Mouse (Mus musculus) liver, embryonic 15.5 days (tissue): ENCODE measurements at regions not wholly inside any gene's neighbourhood (a gene's known extent, or its start where the extent isn't known, plus 50 kb on each side); places are given as distances from the start of the nearest gene placed in this dataset.

Experiments
- ATAC-seq: fragments of 200-750 bp; cut with Nextera tagmentation; 2 replicates; pipeline ENCODE4 v1.8.0; 2017; ENCODE audit warnings: moderate number of reproducible peaks, mild to moderate bottlenecking, moderate library complexity; ENCODE audit not compliant: insufficient read depth
- H3K27ac ChIP-seq: fragments of 300-500 bp; sonication (generic); replicated peaks from 2 replicates; pipeline ENCODE4 v1.5.1; 2015; ENCODE audit warnings: mild to moderate bottlenecking, inconsistent platforms
- H3K27me3 ChIP-seq: fragments of 300-500 bp; sonication (generic); 2 replicates; pipeline ENCODE4 v1.6.1; 2015; ENCODE audit warnings: mild to moderate bottlenecking, inconsistent platforms
- H3K36me3 ChIP-seq: fragments of 300-500 bp; sonication (generic); replicated peaks from 2 replicates; pipeline ENCODE4 v1.6.1; 2015; ENCODE audit warnings: moderate library complexity, mild to moderate bottlenecking, inconsistent platforms
- H3K4me1 ChIP-seq: fragments of 300-500 bp; sonication (generic); replicated peaks from 2 replicates; pipeline ENCODE4 v1.6.1; 2015; ENCODE audit warnings: inconsistent platforms
- H3K4me2 ChIP-seq: fragments of 300-500 bp; sonication (generic); 2 replicates; pipeline ENCODE4 v1.6.1; 2015; ENCODE audit warnings: moderate library complexity, mild to moderate bottlenecking, inconsistent platforms
- H3K4me3 ChIP-seq: fragments of 300-500 bp; sonication (generic); replicated peaks from 2 replicates; pipeline ENCODE4 v1.5.1; 2015; ENCODE audit warnings: mild to moderate bottlenecking, inconsistent platforms
- H3K9ac ChIP-seq: fragments of 300-500 bp; sonication (generic); 2 replicates; pipeline ENCODE4 v1.6.1; 2015; ENCODE audit warnings: moderate library complexity, mild to moderate bottlenecking, inconsistent platforms
- H3K9me3 ChIP-seq: fragments of 300-500 bp; sonication (generic); replicated peaks from 2 replicates; pipeline ENCODE4 v1.6.1; 2016; ENCODE audit warnings: inconsistent platforms
- whole genome bisulfite sequencing: fragments of 180-500 bp; shearing (Covaris S2); methylation state at CpG from one replicate; pipeline ENCODE4 v1.1.7; 2015; ENCODE audit warnings: mixed read lengths; ENCODE audit not compliant: insufficient replicate concordance; 5-methylcytosine and 5-hydroxymethylcytosine counted together

GRCm38 (mm10) chr12:99643016-99643415, 79.6 kb upstream of the Foxn3 start:
- 82% methylated on average over 16 of the region's 16 CpGs for WGBS
- Histone ChIP-seq H3K9me3 (0 out of 2 replicates have a peak, but pooled peaks cover 3% of the 10 kb centered on the region), H3K4me3 (no peak overlapping the region), H3K36me3 (no peaks in the 10 kb centered on the region), H3K27ac (no peak overlapping the region), H3K4me1 (no peaks in the 10 kb centered on the region), H3K4me2 (no peak overlapping the region), H3K27me3 (no peaks in the 10 kb centered on the region), H3K9ac (no peak overlapping the region)
- no peak for ATAC-seq

DNA sequence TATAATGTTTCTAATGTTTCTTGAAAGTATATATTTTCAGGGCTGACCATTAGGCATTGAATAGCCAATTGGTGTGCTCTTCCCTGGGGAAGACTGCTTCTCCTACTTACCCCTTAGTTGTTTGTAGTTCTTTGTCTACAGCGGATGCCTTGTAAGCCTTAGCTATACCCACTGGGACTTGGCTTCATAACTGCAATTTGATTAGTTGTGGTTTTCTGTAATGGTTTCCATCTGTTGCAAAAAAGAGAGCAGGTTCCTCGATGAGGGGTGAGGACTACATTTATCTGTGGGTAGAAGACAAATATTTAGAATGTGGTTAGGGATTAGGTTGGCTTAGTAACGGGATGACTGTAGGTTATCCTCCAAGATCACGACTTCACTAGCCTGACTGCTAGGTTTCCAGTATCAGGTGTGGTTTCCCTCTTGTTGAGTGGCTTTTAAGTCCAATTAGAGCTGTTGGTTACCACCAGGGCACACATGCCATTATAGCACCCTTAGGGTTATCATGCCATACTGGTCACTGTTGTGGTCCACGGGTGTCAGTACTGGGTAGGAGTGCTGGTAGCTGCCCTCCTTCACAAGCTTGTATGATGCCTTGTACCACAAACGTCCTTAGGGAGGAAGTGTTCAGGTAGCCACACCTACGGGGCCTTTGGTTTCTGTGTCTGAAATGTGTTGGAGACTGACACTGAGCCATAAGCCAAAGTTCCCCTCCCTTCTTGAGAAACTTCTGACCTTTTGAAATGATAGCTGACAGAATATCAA, 78.9 kb upstream of the Foxn3 start:
- no peak overlapping the region for H3K4me3 ChIP-seq
- H3K9ac ChIP-seq: no peak overlapping the region
- no peaks in the 10 kb centered on the region for H3K4me1 ChIP-seq
- no peak overlapping the region for H3K4me2 ChIP-seq
- H3K9me3 ChIP-seq: 0 out of 2 replicates have a peak, but pooled peaks cover 3% of the 10 kb centered on the region
- WGBS: 58% methylated on average over 7 of the region's 7 CpGs
- H3K27me3 ChIP-seq: no peaks in the 10 kb centered on the region
- no peaks in the 10 kb centered on the region for H3K36me3 ChIP-seq
- no peak overlapping the region for H3K27ac ChIP-seq
- no peak for ATAC-seq

DNA sequence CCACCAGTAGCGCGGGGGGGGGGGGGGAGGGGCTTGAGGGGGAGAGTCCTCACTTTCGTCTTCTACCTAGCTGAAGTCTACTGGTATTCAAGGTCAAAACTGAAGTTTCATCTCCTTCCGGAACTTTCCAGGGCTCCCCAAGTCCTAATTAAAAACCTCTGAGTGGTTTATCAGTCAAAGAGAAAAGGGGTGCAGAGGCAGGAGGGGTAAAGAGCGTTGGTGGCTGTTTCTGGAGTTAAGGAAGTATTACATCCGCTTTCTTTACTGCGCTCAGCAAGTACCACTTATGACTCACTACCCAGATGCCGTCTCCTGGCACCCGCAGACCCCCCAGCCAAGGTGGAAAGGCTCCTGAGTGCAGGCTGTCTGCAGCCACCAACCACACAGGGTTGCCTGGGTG, 77.9 kb upstream of the Foxn3 start:
- no peaks in the 10 kb centered on the region for H3K4me1 ChIP-seq
- no peaks in the 10 kb centered on the region for H3K27me3 ChIP-seq
- H3K4me3 ChIP-seq: no peak overlapping the region; the same call in 1 of the 2 replicates
- H3K9ac ChIP-seq: no peak overlapping the region
- no peak for ATAC-seq
- H3K4me2 ChIP-seq: peak overlapping the region; percentile 51
- no peak overlapping the region for H3K27ac ChIP-seq
- H3K9me3 ChIP-seq: 0 out of 2 replicates have a peak, but pooled peaks cover 3% of the 10 kb centered on the region
- H3K36me3 ChIP-seq: no peaks in the 10 kb centered on the region
- 10% methylated on average over 8 of the region's 9 CpGs for WGBS

- no peak overlapping the region for H3K27ac ChIP-seq
- peak overlapping the region; percentile 51 for H3K4me2 ChIP-seq
- no peaks in the 10 kb centered on the region for H3K36me3 ChIP-seq
- no peak overlapping the region; the same call in 1 of the 2 replicates for H3K4me3 ChIP-seq
- ATAC-seq: no peak
- H3K9me3 ChIP-seq: 0 out of 2 replicates have a peak, but pooled peaks cover 3% of the 10 kb centered on the region
- 11% methylated on average over 18 of the region's 18 CpGs for WGBS
- H3K27me3 ChIP-seq: no peaks in the 10 kb centered on the region
- H3K9ac ChIP-seq: no peak overlapping the region
- H3K4me1 ChIP-seq: no peaks in the 10 kb centered on the region
These were observed 77.1 kb upstream of the Foxn3 start for GRCm38 (mm10) chr12:99640214-99641151.

DNA sequence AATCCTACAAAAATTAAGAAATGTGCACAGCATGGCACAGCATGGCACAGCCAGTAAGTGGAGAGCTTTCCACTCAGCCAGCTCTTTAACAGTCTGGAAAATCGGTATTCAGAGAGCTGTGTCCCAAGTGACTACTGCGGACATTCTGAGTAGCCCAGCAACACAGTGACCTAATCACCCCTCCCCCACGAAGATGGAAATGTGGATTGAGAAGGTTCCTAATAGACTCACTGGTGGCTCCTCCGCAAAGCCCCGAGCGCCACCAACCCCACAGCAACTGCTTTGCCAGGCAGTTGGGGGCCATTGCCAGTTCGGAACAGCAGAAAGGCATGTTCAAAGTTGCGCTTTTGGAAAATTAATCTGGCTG, 76.4 kb upstream of the Foxn3 start:
- H3K4me3 ChIP-seq: no peak overlapping the region
- H3K36me3 ChIP-seq: no peaks in the 10 kb centered on the region
- WGBS: 34% methylated on average over 8 of the region's 8 CpGs
- H3K27ac ChIP-seq: no peak overlapping the region
- no peaks in the 10 kb centered on the region for H3K27me3 ChIP-seq
- 0 out of 2 replicates have a peak overlapping the region, but pooled peaks have one; percentile 51 for H3K4me2 ChIP-seq
- H3K4me1 ChIP-seq: no peaks in the 10 kb centered on the region
- no peak overlapping the region for H3K9ac ChIP-seq
- H3K9me3 ChIP-seq: 0 out of 2 replicates have a peak, but pooled peaks cover 3% of the 10 kb centered on the region
- no peak for ATAC-seq

DNA sequence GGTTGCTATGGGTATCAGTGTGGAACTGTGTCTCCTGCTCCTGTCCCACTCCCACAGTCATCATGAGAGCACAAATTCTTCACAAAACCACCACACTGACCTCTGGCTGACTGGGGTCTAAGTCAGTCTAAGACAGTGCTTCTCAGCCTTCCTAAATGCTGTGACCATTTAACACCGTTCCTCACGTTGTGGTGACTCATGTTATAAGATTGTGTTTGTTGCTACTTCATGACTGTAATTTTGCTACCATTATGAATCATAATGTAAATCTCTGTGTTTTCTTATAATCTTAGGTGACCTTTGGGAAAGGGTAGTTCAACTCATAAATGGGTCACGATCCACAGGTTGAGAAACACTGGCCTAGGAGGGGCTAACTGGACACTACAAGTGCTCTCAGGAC, 75.7 kb upstream of the Foxn3 start:
- ATAC-seq: no peak
- 66% methylated on average over 3 of the region's 3 CpGs for WGBS

DNA sequence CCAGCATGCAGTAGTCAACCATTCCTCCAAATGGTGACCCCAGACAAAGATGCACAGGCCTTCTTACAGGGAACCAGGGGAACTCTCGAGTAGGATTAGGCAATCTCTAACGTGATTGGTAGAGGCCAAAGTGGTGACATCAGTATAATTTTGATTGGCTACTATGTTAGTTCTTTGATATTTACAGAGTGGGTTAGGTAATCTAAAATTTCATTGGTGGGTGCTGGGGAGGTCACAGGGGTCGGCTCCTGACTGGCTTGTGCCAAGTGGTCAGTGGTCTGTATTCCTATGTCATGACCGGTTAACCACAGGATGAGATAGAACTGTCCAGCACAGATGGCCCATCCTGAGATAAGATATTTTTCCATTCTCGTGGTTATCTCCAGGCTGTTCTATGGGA, 74.6 kb upstream of the Foxn3 start:
- Histone ChIP-seq H3K4me1 (0 out of 2 replicates have a peak, but pooled peaks cover 3% of the 10 kb centered on the region), H3K4me3 (no peak overlapping the region), H3K27ac (no peak overlapping the region), H3K9ac (no peak overlapping the region), H3K9me3 (no peaks in the 10 kb centered on the region), H3K36me3 (no peaks in the 10 kb centered on the region), H3K27me3 (no peaks in the 10 kb centered on the region), H3K4me2 (no peak overlapping the region)
- WGBS: 49% methylated on average over 5 of the region's 5 CpGs
- no peak for ATAC-seq

More for the DNA sequence above, 75.7 kb upstream of the Foxn3 start:
- H3K4me2 ChIP-seq: no peak overlapping the region
- no peak overlapping the region for H3K27ac ChIP-seq
- no peaks in the 10 kb centered on the region for H3K36me3 ChIP-seq
- no peaks in the 10 kb centered on the region for H3K9me3 ChIP-seq
- no peaks in the 10 kb centered on the region for H3K4me1 ChIP-seq
- H3K9ac ChIP-seq: no peak overlapping the region
- H3K4me3 ChIP-seq: no peak overlapping the region
- H3K27me3 ChIP-seq: no peaks in the 10 kb centered on the region

DNA sequence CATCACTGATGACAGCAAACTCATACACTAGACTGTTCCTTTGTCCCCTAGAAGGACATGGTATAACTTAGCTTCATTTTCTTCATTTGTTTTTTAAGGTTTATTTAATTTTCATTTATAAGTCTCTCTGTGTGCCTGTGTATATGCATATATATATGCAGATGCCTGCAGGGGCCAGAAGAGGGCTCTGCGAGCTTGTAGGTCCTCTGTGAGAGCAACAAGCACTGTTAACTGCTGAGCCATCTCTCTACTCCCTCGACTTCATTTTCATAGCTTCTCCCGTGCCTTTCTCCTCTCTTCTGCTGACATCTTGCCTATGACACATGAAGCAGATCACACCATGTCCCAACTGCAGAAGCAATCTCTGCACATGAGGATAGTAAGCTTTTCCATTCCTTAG, 72.9 kb upstream of the Foxn3 start:
- WGBS: 63% methylated on average over 3 of the region's 3 CpGs
- H3K36me3 ChIP-seq: no peaks in the 10 kb centered on the region

DNA sequence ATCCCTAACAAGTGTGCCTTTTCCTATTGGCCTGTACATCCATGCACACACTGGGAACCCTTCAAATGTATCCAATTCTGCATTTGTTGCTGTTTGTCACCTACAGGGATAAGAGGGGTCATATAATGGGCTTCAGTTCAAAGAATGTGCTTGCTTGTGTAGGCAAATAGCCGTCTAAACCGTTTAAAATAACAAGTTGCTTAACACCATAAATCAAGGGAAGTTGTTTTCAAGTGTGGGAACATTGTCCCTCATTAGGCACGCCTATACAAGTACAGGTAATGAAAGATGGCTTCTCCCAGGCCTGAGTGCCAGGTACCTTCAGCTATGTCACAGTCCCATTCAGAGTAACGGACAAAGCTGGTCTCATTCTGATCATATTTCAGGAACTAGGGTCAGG, 72.0 kb upstream of the Foxn3 start:
- Histone ChIP-seq H3K9me3 (no peaks in the 10 kb centered on the region), H3K36me3 (no peaks in the 10 kb centered on the region), H3K4me2 (no peak overlapping the region), H3K9ac (no peak overlapping the region), H3K27ac (no peak overlapping the region), H3K27me3 (no peaks in the 10 kb centered on the region), H3K4me1 (0 out of 2 replicates have a peak, but pooled peaks cover 3% of the 10 kb centered on the region), H3K4me3 (no peak overlapping the region)
- no peak for ATAC-seq
- 59% methylated on average over 4 of the region's 4 CpGs for WGBS

More for the DNA sequence above, 72.9 kb upstream of the Foxn3 start:
- Histone ChIP-seq H3K4me2 (no peak overlapping the region), H3K4me3 (no peak overlapping the region), H3K27ac (no peak overlapping the region), H3K27me3 (no peaks in the 10 kb centered on the region), H3K4me1 (0 out of 2 replicates have a peak, but pooled peaks cover 3% of the 10 kb centered on the region), H3K9me3 (no peaks in the 10 kb centered on the region), H3K9ac (no peak overlapping the region)
- ATAC-seq: no peak

DNA sequence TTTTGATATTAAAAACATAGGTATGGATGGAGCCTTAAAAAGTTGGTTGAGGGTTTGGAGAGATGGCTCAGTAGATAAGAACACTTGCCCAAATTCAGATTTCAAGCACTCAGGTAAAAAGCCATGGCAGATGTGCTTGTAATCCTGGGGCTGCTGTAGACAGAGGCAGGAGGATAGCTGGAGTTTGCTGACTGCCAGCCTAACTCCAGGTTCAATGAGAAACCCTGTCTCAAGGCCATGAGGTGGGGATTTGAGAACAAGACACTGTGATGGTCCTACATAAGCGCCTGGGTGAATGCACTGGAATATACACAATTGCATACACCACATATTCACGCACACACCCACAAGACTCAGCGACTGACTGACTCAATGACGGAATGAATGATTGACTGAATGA, 71.3 kb upstream of the Foxn3 start:
- Histone ChIP-seq H3K9ac (no peak overlapping the region), H3K27me3 (peaks cover 1% of the 10 kb centered on the region; the same call in 1 of the 2 replicates), H3K4me1 (0 out of 2 replicates have a peak, but pooled peaks cover 3% of the 10 kb centered on the region), H3K36me3 (no peaks in the 10 kb centered on the region), H3K4me3 (no peak overlapping the region), H3K4me2 (no peak overlapping the region), H3K9me3 (no peaks in the 10 kb centered on the region), H3K27ac (no peak overlapping the region)
- 69% methylated on average over 4 of the region's 4 CpGs for WGBS
- ATAC-seq: no peak

DNA sequence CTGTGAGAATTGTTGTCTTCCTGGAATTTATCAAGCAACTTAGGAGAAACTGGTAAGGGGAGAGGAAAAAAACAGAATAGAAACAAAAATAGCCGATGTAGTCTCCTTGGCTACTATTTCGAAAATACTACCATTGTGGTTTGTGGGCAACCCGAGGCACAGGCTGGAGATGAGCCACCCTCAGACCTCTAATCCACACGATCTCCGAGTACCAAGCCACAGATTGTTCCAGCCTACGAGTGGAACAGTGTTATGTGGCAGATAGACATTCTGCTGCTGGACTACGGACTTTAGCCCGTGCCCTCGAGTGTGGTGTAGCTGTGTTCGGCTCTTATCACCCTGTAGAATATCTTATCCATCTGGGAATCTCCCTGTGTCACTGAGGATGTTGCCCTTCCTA, 70.3 kb upstream of the Foxn3 start:
- Histone ChIP-seq H3K36me3 (no peaks in the 10 kb centered on the region), H3K4me1 (0 out of 2 replicates have a peak, but pooled peaks cover 3% of the 10 kb centered on the region), H3K4me2 (no peak overlapping the region), H3K27me3 (peaks cover 8% of the 10 kb centered on the region), H3K9me3 (no peaks in the 10 kb centered on the region), H3K27ac (no peak overlapping the region), H3K4me3 (no peak overlapping the region), H3K9ac (no peak overlapping the region)
- 13% methylated on average over 10 of the region's 10 CpGs for WGBS
- ATAC-seq: no peak
